Mouse (Mus musculus) lung, adult 2 months (tissue): Measurements from ENCODE around the gene Gm45021.

Source experiments
- CTCF ChIP-seq: fragments of 200-500 bp; IDR thresholded peaks from 2 replicates; pipeline ENCODE4 v1.5.1; 2011; ENCODE audit warnings: mild to moderate bottlenecking, low read length, control low read depth; ENCODE audit not compliant: insufficient read depth
- POLR2A ChIP-seq: fragments of 200-500 bp; IDR thresholded peaks from 2 replicates; pipeline ENCODE4 v1.6.1; 2011; ENCODE audit warnings: low read depth, mild to moderate bottlenecking, control low read depth, low read length, borderline replicate concordance; ENCODE audit errors: extremely low read depth

GRCm38 (mm10) chr6:48602080-48602741, 12.8 kb downstream of the Gm45021 start:
- no peak for TF ChIP-seq CTCF
- no peak; the same call in 1 of the 2 replicates for TF ChIP-seq POLR2A
